Mouse (Mus musculus) adrenal gland, adult 2 months (tissue): ENCODE data around the gene Ttll10. TPM values are rescaled to one million over a fixed set of nuclear protein-coding genes. Genes with fewer than 3 reads are reported as not detected.

Experiments
- DNase-seq: peaks from one replicate; pipeline ENCODE4 v3.0.0; 2021
- long read RNA-seq: library from polyadenylated mRNA; stranded (forward); transcript quantifications from one replicate; pipeline ENCODE4 v2.0.0, GENCODE M21; 2021
- polyA plus RNA-seq: library from polyadenylated mRNA; depleted of rRNA; stranded (reverse); fragments of >200 nt; gene quantifications from 2 replicates; pipeline ENCODE4 v1.2.3, GENCODE M21; 2012; rRNA removed
- total RNA-seq, 2 experiments: library from RNA; stranded (reverse); gene quantifications; 2 replicates each; pipeline ENCODE4 v1.2.3; 2021

The Ttll10 gene
- total RNA-seq = under 1 TPM in 1 of 2 experiments, not detected in 1; 0.21 TPM
- 0.13 and 0.19 TPM in 2 replicates for polyA plus RNA-seq
- long read RNA-seq = 0 reads

DNA sequence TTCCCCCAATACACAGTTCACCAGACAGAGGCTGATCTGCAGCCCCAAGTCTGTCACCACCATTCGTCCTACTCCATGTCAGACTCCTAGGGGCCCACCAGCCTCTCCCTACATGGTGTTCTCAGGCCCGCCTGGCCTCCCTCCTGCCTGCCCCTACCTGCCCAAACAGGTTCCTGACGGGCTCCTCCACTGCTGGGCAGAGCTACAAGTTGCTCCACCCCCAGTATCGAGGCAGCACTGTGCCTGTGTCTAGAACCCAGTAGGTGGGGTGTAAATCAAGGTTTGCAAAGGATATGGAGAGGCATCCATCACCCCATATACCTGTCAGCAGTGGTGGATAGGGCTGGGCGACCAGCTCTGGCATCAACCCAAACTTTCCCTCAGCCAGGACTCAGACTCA is at the start of gene Ttll10:
Gene Ttll10, minus strand, starts transcription at position 154 of the 400 bp plus-strand sequence.
- DNase-seq = no peak

DNA sequence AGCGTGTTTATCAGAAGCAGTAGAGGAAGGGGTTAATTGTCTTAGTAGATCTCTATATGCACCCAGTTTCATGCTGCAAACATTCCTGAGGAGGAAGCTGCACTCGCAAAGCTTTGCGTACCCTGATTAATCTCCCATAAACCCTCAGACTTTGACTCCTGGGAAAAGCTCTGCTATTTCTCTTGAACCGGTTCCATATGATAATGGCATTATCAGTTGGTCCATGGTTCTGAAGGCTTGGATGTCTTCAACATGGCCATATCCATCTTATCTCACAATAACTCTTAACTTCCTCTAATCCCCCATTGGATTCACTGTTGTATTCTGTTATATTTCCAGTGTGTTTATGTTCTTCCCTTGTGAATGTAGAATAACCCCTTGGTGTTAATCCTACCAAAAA is 44.1 kb upstream of the Ttll10 start:
- DNase-seq = no peak

DNA sequence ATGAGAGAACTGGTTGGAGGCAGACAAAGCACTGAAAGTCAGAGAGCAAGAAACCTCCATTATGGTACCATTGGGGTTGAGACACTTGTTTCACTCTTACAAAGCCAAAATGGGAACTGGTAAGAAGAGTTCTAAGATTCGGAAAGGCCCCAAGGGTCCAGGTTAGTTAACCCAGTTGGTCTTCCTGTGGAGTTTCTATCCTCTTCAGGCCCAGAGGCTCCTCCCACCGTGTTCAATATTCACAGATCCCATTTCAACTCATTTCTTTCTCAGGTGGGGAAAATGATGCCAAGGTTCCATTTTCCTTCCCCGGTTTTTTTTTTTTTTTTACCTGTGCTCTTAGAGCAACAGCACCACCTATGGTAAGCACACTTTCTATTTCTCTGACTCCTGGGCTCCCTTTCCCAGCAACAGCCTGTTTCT is 42.3 kb upstream of the Ttll10 start:
- DNase-seq = no peak

DNA sequence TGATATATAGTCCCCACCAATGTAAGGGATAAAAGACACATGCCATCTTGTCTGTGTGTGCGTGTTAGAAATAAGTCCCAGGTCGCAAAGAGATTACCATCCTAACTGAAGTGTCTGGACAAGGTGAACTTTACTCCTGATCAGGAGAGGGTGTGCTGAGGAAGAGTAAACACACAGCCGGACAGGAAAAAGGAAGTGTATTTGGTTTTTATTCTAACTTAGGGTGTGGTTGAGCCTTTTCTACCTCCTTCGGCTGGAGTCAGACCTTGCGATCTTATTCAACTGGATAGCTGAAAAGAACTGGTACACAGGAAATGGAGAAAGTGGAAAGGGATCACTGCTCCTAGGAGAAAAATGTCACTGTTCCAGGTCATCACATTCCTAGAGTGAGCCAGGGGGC is 41.3 kb upstream of the Ttll10 start:
- DNase-seq = no peak

DNA sequence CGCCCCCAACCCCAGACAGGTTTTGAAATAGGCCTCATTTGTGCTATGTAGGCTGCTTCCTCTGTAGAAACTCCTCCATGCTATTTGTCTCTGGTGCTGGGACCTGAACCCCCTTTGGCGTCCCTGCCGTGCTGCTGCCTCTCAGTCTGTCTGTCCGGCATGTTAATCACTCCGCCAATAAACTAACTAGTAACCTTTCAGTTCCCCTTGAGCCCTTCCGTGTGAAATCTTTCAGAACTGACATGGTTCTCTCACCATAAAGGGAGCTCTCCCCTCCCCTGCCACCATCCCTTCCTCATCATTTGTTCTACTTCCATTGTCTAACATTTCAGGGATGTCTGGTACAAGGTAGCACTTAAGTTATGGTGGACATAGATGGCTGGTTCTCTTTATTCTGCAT is 40.2 kb upstream of the Ttll10 start:
- DNase-seq = no peak

DNA sequence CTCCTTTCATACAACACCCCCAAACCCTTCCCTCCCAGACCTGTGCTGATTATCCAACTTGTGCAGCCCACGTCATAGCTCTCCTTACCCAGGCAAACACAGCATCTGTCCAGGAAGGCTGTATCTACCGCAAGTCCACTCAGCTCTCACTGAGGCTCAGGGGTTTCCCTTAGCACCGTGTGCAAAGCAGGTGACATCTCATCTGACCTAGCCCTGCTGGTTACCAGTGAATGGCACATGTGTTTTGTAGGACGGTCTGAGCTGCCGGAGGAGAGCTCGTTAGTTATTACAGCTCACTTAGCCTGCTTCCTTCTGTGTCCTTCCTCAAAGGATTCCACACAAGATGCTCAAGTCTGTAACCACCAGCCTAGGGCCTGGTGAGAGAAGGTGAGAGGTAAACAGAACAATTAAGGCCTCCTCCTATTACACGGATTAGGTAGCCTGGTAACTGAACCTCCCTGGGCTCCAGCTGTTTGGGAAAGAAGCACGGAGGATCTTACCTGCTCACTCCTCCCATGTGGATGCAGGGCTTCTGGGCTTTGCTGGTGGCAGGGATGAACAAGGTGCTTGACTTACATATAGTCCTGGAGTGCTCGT is 38.7 kb upstream of the Ttll10 start:
- DNase-seq = no peak

DNA sequence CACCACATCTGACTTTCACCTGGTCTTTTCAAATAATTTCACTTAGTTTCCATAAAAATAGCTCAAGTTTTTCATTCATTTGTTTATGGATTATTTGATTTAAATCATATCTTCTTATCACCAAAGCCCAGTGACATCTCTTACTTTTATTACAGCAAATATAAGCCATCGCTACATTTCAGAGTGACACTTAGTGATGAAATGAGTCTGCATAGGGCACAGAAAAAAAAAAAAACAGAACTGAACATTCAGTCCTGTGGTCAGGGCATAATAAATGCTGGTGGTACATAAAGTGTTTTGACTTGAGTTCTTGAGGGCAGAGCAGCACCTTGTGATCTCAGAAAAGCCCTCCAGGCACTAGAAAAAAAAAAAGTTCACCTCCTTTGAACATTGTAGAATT is 37.0 kb upstream of the Ttll10 start:
- no peak for DNase-seq

DNA sequence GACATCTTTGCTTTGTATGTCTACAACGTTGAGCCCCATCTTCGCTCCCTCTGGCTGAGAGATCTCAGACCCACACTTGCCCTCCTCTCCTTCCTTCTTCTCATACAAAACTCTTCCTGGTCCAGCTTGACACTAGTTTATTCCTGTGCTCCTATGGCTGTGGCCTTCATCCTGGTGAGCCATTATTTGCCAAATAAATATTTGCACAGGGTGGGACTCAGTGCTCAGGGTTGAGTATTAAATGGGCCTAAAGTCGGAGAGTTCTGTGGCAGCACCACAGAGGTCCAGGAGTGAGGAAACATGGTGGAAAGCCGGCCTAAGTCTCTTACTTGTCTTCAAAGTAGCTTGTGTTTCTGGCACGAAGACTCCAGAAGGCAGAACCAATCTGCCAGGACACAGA is 34.5 kb upstream of the Ttll10 start:
- no peak for DNase-seq

DNA sequence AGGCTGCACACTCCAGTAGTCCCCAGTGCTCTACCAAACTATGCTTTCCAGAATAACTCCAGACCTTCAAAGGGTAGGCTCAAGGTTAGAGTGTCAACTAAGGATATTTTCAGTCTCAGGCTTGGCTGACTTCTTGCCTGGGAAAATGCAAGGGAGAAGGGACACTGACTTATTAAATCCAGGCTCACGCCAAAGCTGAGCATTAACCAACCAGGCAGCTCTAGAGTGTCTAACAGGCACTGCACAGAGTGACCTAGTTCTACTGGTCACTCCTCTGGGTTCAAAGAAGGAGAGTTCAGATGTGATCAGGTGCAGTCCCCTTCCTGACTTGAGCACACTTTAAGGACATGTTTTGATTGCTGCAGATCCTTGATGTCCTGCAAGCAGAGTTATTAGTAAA is 33.6 kb upstream of the Ttll10 start:
- no peak for DNase-seq

DNA sequence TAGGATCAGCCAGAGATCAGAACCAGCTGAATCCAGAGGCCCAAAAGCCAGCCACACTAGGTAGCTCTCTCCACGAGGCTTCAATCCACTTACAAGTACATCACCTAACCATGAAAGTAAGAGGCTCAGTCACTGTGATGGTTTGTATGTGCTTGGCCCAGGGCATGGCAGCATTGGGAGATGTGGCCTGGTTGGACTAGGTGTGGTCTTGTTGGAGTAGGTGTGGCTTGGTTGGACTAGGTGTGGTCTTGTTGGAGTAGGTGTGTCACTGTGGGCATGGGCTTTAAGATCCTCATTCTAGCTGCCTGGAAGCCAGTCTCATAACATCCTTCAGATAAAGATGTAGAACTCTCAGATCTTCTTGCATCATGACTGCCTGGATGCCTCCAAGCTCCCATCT is 32.0 kb upstream of the Ttll10 start:
- no peak for DNase-seq

DNA sequence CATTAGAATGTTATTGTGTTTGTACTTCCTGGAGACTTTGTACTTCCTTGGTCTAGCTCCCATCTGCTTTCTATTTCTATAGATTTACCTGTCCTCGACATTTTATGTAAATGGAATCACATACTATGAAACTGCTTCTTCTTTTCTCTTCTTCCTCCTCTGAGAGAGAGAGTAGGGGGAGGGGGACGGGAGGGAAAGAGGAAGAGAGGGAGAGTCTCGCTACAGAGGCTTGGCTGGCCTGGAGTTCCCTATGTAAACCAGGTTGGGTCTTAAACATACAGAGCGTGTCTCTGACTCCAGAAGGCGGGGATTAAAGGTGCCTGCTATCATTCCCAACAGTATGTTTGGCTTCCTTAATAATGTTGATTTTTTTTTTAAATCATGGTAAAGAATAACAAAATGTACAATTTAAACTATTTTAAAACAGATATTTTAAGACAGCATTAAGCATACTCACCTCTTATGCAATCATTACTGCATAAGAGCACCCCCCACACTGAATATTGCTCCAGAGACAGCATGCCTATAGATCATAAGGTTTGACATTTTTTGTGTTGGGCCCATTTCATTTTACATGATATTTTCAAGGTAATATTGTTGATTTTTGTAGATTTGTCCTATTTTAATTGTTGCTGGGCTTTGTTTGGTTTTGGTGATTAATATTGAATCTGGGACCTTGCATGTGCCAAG is 28.3 kb upstream of the Ttll10 start:
- no peak for DNase-seq

DNA sequence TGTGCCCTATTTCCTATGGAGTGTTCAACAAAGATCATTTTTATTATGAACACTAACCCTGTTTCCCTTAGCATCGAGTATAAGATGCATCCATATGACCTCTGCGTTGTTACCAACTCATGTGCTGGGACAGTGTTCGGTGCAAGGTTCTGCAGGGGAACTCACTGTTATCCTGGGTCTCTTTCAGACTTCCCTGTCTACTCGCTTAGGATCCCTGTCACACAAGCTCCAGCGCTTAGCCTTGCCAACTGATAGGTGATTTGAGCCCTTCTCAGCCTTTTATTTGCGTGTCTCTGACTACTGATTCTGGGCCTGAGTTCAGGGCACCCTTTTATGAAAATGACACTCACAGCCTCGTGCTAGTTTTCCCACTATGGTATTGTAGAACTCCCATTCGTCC is 26.0 kb upstream of the Ttll10 start:
- no peak for DNase-seq

DNA sequence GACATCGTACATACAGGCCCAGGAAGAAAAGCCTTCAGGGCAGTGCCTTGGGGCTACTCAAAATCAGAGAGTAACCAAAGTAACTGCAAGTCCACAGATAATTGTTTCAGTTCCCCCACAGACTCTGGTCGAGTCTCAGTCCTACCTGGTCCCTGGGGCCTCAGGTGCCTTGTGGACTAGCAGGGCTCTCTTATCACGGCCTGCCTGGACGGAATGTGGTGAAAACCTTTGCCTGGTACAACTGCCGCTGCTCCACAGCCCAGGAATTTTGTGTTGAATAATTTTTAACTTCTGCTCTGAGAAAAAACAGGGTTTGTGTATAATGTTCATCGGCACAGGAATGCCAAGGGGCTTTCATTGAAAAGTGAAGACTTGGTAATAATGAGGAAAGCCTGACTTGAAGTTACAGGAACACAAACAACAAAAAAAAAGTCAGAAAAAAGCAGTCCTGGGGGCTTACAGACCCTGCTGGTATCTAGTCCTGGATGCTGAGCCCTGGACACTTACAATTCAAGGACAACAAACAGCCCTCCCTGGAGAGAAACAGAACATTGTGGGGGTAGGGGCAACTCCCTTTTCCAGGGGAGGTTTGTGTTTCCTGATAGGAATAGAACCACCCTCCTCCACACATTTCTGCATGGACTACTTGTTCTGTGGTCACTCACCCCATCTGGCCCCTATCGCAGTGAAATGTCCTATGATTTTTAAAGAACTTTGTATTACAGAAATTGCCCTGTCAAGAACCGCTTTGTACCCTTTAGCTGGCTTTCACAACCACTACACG is 25.1 kb upstream of the Ttll10 start:
- no peak for DNase-seq

DNA sequence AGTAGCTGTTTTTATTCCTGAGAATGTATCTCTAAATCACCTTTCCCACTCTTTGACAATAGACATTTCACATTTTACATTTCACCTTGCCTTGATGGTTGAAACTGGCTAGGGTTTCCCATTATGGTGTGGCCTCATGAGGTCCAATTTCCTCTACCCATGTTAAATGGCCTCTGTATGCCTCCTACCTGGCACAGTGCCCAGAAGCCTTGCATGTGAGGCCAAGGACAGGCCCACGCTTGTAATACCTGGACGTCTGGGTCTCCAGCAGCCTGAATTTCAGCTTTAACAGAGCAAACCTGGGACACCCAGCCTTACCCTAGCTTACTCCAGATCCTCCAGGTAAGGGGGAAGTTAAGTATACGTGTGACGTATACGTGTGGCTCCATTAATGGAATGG is 24.1 kb upstream of the Ttll10 start:
- peak; percentile 24 for DNase-seq

DNA sequence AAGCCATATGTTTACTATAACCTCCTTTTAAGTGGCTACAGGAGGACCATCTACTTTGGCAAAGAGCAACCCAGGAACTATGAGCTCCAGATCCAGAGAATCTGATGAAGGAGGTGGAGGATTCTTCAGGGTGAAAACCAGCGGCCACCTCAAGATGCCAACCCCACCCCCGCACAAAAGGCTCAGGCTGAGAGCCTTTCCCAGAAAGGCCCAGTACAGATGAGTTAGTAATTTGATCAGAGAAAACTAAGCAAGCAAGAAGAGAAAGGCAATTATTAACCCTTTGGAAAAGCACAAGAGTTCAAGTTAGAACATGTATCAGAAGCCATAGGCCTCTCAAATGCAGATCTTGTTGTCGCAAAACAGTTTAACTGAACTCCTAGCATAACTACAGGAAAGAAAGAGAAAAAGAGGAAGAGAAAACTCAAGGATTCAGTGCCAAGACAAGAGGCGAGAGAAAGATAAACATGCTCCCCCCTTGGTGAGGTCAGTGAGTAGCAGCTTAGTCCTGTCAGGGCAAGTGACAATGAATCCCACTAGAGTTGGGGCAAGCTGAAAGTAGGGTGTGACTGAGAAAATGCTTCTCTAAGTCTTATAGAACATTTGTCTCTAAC is 23.5 kb upstream of the Ttll10 start:
- DNase-seq = no peak

DNA sequence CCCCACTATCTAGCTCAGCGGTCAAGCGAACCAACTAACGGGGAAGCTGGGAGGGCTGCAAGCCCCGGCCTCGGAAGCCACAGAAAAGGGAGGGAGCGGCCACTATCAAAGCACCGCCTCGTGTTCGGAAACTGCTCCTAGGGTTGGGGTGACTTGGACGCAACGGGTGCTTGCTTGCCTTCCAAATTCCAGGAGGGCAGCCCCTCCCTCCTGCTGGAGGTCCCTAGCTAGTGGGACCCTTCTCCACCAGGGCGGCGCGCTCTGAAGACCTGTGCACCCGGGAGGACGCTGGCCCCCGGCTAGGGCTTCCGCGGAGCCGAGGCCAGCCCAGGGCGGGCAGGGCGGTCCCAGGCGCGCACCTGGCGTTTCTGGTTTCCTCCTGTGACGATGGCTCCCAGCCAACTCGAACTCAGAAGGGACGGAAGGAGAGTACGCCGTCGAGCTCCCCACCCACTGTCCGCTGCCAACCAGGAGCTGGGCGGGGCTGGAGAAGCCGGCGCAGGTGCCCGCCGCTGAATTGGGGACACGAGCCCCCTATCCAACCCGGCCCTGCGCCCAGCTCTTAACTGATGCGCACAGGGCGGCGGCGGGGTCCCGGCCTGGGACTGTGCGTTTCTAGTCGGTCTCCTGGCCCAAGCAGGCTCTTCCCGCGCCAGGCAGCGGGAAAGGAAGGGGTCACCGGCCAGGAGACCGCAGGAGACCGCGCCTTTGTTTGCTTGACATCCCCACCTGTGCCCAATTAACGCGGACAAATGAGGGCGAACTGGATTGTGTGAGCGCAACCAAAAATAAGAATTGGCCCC is 18.5 kb upstream of the Ttll10 start:
- DNase-seq = peak; percentile 16

DNA sequence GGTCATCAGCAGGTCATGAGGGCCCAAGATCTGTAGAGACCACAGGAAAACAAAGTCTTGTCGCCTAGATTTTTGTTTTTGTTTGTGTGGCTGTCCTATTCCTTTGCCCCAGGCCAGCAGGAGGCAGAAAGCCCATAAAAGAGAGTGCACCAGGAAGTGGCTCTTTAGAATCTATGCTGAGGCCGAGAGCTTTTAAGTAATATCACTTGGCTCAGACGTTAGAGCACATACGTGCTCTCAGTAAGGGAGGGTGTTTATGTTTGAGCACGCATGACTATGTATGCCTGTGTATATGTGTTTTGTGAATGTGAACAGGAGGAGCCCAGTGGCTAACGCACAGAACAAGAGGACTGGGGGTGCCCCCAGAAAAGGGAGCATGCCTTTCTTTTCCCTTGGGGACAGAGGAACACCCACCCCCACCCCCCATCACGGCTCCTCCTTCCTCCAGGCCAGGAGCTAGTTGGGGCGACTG is 17.7 kb upstream of the Ttll10 start:
- DNase-seq = no peak

DNA sequence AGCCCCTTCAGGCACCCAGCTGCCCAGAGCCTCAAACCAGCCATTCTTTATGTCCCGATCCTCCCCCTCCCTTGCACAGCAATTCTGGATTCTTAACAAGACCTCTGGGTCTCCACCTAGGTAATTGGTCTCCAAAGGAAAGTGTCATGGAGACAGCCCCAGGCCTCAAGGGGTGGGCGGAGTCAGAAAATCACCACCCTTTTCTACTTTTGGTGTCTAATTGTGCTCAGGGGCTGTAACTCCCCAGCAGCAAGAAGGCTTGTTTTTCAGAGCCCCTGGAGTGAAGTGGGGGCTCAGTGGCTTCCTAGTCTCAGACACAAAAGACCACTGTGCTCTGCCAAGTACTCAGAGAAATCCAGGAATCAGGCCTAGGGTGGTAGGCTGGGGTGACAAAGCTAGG is 11.5 kb upstream of the Ttll10 start:
- no peak for DNase-seq

DNA sequence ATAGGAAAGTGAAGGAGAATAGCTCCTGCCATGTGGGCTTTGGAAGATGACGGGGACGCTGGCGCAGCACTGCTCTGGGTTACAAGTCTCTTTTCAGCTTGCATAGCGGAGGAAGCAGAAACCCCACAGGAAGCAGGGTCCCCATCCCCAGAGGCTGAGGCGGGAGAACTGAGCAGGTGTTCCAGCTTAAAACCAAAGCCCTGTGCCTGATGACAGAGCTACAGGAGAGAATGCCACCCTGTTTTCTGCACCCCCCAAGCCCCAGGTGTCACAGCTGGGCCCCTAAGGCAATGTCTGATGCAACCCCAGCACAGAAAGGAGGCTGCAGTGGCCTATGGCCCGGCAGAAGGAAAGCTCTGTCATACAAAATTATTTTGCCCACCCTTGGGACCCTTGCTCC is 11.1 kb upstream of the Ttll10 start:
- no peak for DNase-seq

DNA sequence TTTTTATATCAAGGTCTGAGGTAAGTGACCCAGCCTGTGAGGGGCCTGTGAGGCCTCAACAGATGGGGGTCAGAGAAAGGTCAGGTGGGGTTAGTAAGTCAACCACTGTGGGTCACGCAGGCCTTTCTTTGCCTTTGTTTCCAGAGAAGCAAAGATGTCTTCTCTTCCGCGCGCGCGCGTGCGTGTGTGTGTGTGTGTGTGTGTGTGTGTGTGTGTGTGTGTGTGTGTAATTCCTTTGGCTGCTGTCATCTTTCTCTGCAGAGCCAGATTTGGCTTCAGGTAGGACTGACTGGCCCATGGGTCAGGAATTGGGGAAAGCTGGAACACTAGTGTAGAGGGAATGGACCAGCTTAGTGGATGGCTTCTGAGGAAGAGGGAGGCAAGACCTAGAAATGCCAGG is 10.5 kb upstream of the Ttll10 start:
- no peak for DNase-seq

DNA sequence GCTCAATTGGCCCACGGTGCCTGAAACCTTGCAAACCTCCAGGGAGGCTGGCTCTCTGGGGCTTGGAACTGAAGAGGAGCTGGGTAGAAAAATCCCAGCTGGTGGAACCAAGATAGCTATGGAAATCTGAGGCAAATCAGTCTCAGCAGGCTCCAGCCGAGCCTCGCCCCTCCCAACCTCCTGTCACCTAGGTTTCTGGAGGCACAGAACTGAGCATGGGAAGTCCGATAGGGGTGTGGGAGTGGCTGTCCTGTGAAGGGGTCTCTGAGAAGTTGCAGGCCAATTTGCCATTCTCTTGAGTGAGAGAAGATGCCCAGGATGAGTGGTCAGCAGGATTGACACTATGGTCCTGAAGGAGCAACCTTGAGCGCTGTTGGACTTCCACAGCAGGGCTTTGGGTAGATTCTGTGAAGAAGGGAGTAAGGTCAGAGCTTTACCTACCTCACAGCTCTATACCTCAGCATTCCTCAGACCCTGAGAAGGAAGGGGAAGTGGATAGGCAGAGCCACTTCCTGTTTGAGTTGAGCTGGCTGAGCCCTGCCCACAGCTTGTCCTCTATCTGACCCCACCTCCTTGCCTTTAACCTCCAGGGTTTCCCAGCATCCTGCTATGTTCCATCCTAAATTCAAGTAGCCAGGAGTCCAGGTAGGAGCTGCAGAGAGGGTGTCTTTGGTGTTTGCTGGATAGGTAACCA is 8.2 kb upstream of the Ttll10 start:
- no peak for DNase-seq
